Mouse (Mus musculus) left cerebral cortex, postnatal 36 days (tissue): ENCODE measurements around the gene Celf3. TPM values are rescaled to one million over a fixed set of nuclear protein-coding genes. Genes with fewer than 3 reads are reported as not detected.

Experiments used
- DNase-seq, 2 experiments: peaks; one replicate each; pipeline ENCODE4 v3.0.0; 2021 to 2022; ENCODE audit warnings: low spot score in 2 of 2, mixed read lengths in 1 of 2
- intact Hi-C: fragments of 180-260 bp; cut with DNase I; formaldehyde crosslinking; loops from one replicate; pipeline ENCODE4 v1.15.1; 2025
- total RNA-seq, 2 experiments: library from RNA; stranded (reverse); gene quantifications; 2 replicates each; pipeline ENCODE4 v1.2.3; 2021

Gene Celf3
- 100 to 1,000 TPM; 141 to 163 TPM for total RNA-seq

GRCm38 (mm10) chr3:94477981-94478422 lies at the start of gene Celf3:
TSS of gene Celf3 (plus strand) at chr3:94478295.
- intact Hi-C loops, result no loop called here

GRCm38 (mm10) chr3:94430980-94431379 lies 47.1 kb upstream of the Celf3 start:
- intact Hi-C loops, result no loop called here
- no peak for DNase-seq

More at GRCm38 (mm10) chr3:94477981-94478422, at the start of gene Celf3:
- peak; percentile 74 to 76 for DNase-seq

- intact Hi-C loops, result no loop called here
- no peak for DNase-seq
These were observed 43.8 kb upstream of the Celf3 start for GRCm38 (mm10) chr3:94434305-94434704.

GRCm38 (mm10) chr3:94436420-94436819 lies 41.7 kb upstream of the Celf3 start:
- no peak for DNase-seq
- intact Hi-C loops, result no loop called here

- DNase-seq, result no peak
- intact Hi-C loops, result loop anchor here (10.0 kb wide), 1 partner anchor 144 kb away; the partner anchor contains the start of gene Snx27
These were observed 36.9 kb upstream of the Celf3 start for GRCm38 (mm10) chr3:94441182-94441581.

GRCm38 (mm10) chr3:94442951-94443596 lies 35.0 kb upstream of the Celf3 start, which contains the start of gene Mrpl9:
TSS of gene Mrpl9 (plus strand) at chr3:94443318.
- peak; percentile 95 for DNase-seq
- intact Hi-C loops, result loop anchor here (2.0 to 10.0 kb wide), 2 partner anchors 76 to 142 kb away; partner anchors contain the start of gene Snx27

- intact Hi-C loops, result loop anchor here (2.0 to 10.0 kb wide), 2 partner anchors 77 to 141 kb away; partner anchors contain the start of gene Snx27
- DNase-seq, result no peak
These were observed 34.5 kb upstream of the Celf3 start, which contains the start of gene Oaz3 for GRCm38 (mm10) chr3:94443597-94443964. TSS of gene Oaz3 (minus strand) at chr3:94443915.

GRCm38 (mm10) chr3:94449377-94449776 lies 28.7 kb upstream of the Celf3 start:
- intact Hi-C loops, result loop anchor here (10.0 kb wide), 1 partner anchor 135 kb away; the partner anchor contains the start of gene Snx27
- no peak for DNase-seq

- peak; percentile 78 to 80 for DNase-seq
- intact Hi-C loops, result loop anchor here (1.0 kb wide), 1 partner anchor 46 kb away; no protein-coding TSS in a partner anchor
These were observed 21.5 kb upstream of the Celf3 start for GRCm38 (mm10) chr3:94456529-94457000.

- intact Hi-C loops, result no loop called here
- no peak for DNase-seq
These were observed 21.0 kb upstream of the Celf3 start for GRCm38 (mm10) chr3:94457055-94457454.

GRCm38 (mm10) chr3:94459834-94460233 lies 18.3 kb upstream of the Celf3 start:
- DNase-seq, result no peak
- intact Hi-C loops, result no loop called here

GRCm38 (mm10) chr3:94463926-94464578 lies 14.0 kb upstream of the Celf3 start:
- intact Hi-C loops, result loop anchor here (2.0 kb wide), 1 partner anchor 21 kb away; no protein-coding TSS in a partner anchor

GRCm38 (mm10) chr3:94465632-94466430 lies 12.3 kb upstream of the Celf3 start:
- intact Hi-C loops, result loop anchor here (2.0 kb wide), 1 partner anchor 19 kb away; no protein-coding TSS in a partner anchor
- peak; percentile 69 to 70 for DNase-seq

More at GRCm38 (mm10) chr3:94463926-94464578, 14.0 kb upstream of the Celf3 start:
- DNase-seq, result no peak

- intact Hi-C loops, result no loop called here
These were observed 9.2 kb upstream of the Celf3 start for GRCm38 (mm10) chr3:94468931-94469330.

GRCm38 (mm10) chr3:94472447-94473114 lies 5.5 kb upstream of the Celf3 start:
- no peak for DNase-seq
- intact Hi-C loops, result no loop called here

More at GRCm38 (mm10) chr3:94468931-94469330, 9.2 kb upstream of the Celf3 start:
- no peak for DNase-seq

GRCm38 (mm10) chr3:94473115-94473505 lies 5.0 kb upstream of the Celf3 start:
- intact Hi-C loops, result no loop called here
- no peak for DNase-seq

GRCm38 (mm10) chr3:94473567-94474232 lies 4.4 kb upstream of the Celf3 start:
- intact Hi-C loops, result no loop called here
- DNase-seq, result no peak

GRCm38 (mm10) chr3:94476301-94477035 lies 1.6 kb upstream of the Celf3 start:
- intact Hi-C loops, result no loop called here
- no peak for DNase-seq
